Mouse (Mus musculus) kidney, postnatal 25 days (tissue): ENCODE measurements around the gene Ndufaf8.

Experiments
- DNase-seq, 2 experiments: peaks; one replicate each; pipeline ENCODE4 v3.0.0; 2021; ENCODE audit warnings: mixed read lengths in 2 of 2

Ndufaf8 gene

GRCm38 (mm10) chr11:120098588-120099511 is at the start of gene Ndufaf8, which contains the start of gene Tepsin:
TSS of gene Ndufaf8 (plus strand) at chr11:120098928.
TSS of gene Tepsin (minus strand) at chr11:120098731.
- peak; percentile 95 to 98 for DNase-seq

- DNase-seq = peak; percentile 43 to 68
Observed at GRCm38 (mm10) chr11:120049067-120049466, 49.7 kb upstream of the Ndufaf8 start.

GRCm38 (mm10) chr11:120051124-120051811 is 47.5 kb upstream of the Ndufaf8 start:
- DNase-seq = no peak

GRCm38 (mm10) chr11:120052274-120052673 is 46.5 kb upstream of the Ndufaf8 start:
- DNase-seq = no peak

- no peak for DNase-seq
Observed at GRCm38 (mm10) chr11:120053846-120054245, 44.9 kb upstream of the Ndufaf8 start.

- DNase-seq = no peak
Observed at GRCm38 (mm10) chr11:120055953-120056732, 42.6 kb upstream of the Ndufaf8 start.

GRCm38 (mm10) chr11:120060634-120061033 is 38.1 kb upstream of the Ndufaf8 start:
- DNase-seq = no peak

- DNase-seq = no peak
Observed at GRCm38 (mm10) chr11:120063326-120063725, 35.4 kb upstream of the Ndufaf8 start.

GRCm38 (mm10) chr11:120064006-120064667 is 34.6 kb upstream of the Ndufaf8 start:
- DNase-seq = no peak

GRCm38 (mm10) chr11:120064668-120065040 is 34.1 kb upstream of the Ndufaf8 start:
- DNase-seq = no peak

GRCm38 (mm10) chr11:120065291-120065690 is 33.4 kb upstream of the Ndufaf8 start:
- peak; percentile 78 to 84 for DNase-seq

GRCm38 (mm10) chr11:120067834-120068233 is 30.9 kb upstream of the Ndufaf8 start:
- DNase-seq = no peak

GRCm38 (mm10) chr11:120069261-120069660 is 29.5 kb upstream of the Ndufaf8 start:
- DNase-seq = no peak

GRCm38 (mm10) chr11:120070286-120070930 is 28.3 kb upstream of the Ndufaf8 start:
- no peak for DNase-seq

GRCm38 (mm10) chr11:120071065-120071464 is 27.7 kb upstream of the Ndufaf8 start:
- no peak for DNase-seq

- no peak for DNase-seq
Observed at GRCm38 (mm10) chr11:120071731-120072320, 26.9 kb upstream of the Ndufaf8 start.

GRCm38 (mm10) chr11:120072986-120073647 is 25.6 kb upstream of the Ndufaf8 start:
- no peak for DNase-seq

- DNase-seq = no peak
Observed at GRCm38 (mm10) chr11:120076191-120076590, 22.5 kb upstream of the Ndufaf8 start.

- DNase-seq = no peak
Observed at GRCm38 (mm10) chr11:120080282-120080681, 18.4 kb upstream of the Ndufaf8 start.

GRCm38 (mm10) chr11:120085891-120086627 is 12.7 kb upstream of the Ndufaf8 start:
- DNase-seq = peak in 1 of 2 experiments; percentile 22
